Mouse (Mus musculus) heart, embryonic 16.5 days (tissue): Measurements from ENCODE around the gene Cstf1. TPM values are rescaled to one million over a fixed set of nuclear protein-coding genes. Genes with fewer than 3 reads are reported as not detected.

Source experiments
- ATAC-seq: fragments of 200-750 bp; cut with Nextera tagmentation; replicated peaks from 2 replicates; pipeline ENCODE4 v1.8.0; 2017; ENCODE audit warnings: moderate number of reproducible peaks; ENCODE audit not compliant: insufficient read depth, low FRiP score; ENCODE audit errors: extremely low read depth
- H3K27ac ChIP-seq: fragments of 300-500 bp; sonication (generic); 2 replicates; pipeline ENCODE4 v1.5.1; 2014; ENCODE audit warnings: mild to moderate bottlenecking, low read length, control low read depth, moderate library complexity
- H3K27me3 ChIP-seq: fragments of 300-500 bp; sonication (generic); 2 replicates; pipeline ENCODE4 v1.6.1; 2014; ENCODE audit warnings: low read length, mixed read lengths; ENCODE audit not compliant: control insufficient read depth, insufficient read depth
- H3K36me3 ChIP-seq: fragments of 300-500 bp; sonication (generic); 2 replicates; pipeline ENCODE4 v1.6.1; 2014; ENCODE audit not compliant: control insufficient read depth, insufficient read depth
- H3K4me1 ChIP-seq: fragments of 300-500 bp; sonication (generic); 2 replicates; pipeline ENCODE4 v1.6.1; 2014; ENCODE audit warnings: low read length, mixed read lengths; ENCODE audit not compliant: control insufficient read depth, insufficient read depth
- H3K4me2 ChIP-seq: fragments of 300-500 bp; sonication (generic); 2 replicates; pipeline ENCODE4 v1.6.1; 2014; ENCODE audit warnings: low read depth, mild to moderate bottlenecking, control low read depth, low read length
- H3K4me3 ChIP-seq: fragments of 300-500 bp; sonication (generic); 2 replicates; pipeline ENCODE4 v1.5.1; 2014; ENCODE audit warnings: mild to moderate bottlenecking, control low read depth, low read length
- H3K9ac ChIP-seq: fragments of 300-500 bp; sonication (generic); 2 replicates; pipeline ENCODE4 v1.6.1; 2014; ENCODE audit warnings: low read length, control low read depth
- H3K9me3 ChIP-seq: fragments of 300-500 bp; sonication (generic); replicated peaks from 2 replicates; pipeline ENCODE4 v1.6.1; 2016; ENCODE audit warnings: low read length; ENCODE audit not compliant: control insufficient read depth
- WGBS: fragments of 180-500 bp; shearing (Covaris S2); extraction: QIAGEN DNeasy Blood & Tissue Kit; methylation state at CpG from one replicate; pipeline ENCODE4 v1.1.7; 2014; 5-methylcytosine and 5-hydroxymethylcytosine counted together
- polyA plus RNA-seq: library from polyadenylated mRNA; unstranded; fragments of >200 nt; fragmentation: Nextera tagmentation; extraction: Ambion mirVana; gene quantifications from 2 replicates; pipeline ENCODE4 v1.2.1, GENCODE M21; 2015

Gene Cstf1
- polyA plus RNA-seq, 1 experiment from 2014 or later, result 32.2 TPM

- no peak overlapping the region for H3K9ac ChIP-seq
- H3K27ac ChIP-seq, result no peak overlapping the region
- H3K27me3 ChIP-seq, result no peaks in the 10 kb centered on the region
- WGBS, result 58% methylated on average over 5 of the region's 5 CpGs
- peaks cover 12% of the 10 kb centered on the region for H3K4me1 ChIP-seq
- H3K4me3 ChIP-seq, result no peak overlapping the region
- no peaks in the 10 kb centered on the region for H3K9me3 ChIP-seq
- no peaks in the 10 kb centered on the region for H3K36me3 ChIP-seq
- H3K4me2 ChIP-seq, result no peak overlapping the region
- ATAC-seq, result no peak
Measured at GRCm38 (mm10) chr2:172413894-172414293, 43.4 kb downstream of the Cstf1 start.

- peaks cover 12% of the 10 kb centered on the region for H3K4me1 ChIP-seq
- H3K4me2 ChIP-seq, result no peak overlapping the region
- no peaks in the 10 kb centered on the region for H3K27me3 ChIP-seq
- H3K4me3 ChIP-seq, result no peak overlapping the region
- H3K9ac ChIP-seq, result no peak overlapping the region
- WGBS, result 61% methylated on average over 12 of the region's 12 CpGs
- ATAC-seq, result no peak
- no peaks in the 10 kb centered on the region for H3K9me3 ChIP-seq
- H3K36me3 ChIP-seq, result no peaks in the 10 kb centered on the region
- no peak overlapping the region for H3K27ac ChIP-seq
Measured at GRCm38 (mm10) chr2:172416218-172416617, 45.7 kb downstream of the Cstf1 start.

GRCm38 (mm10) chr2:172416876-172417275 lies 46.4 kb downstream of the Cstf1 start:
- Histone ChIP-seq H3K9ac (no peak overlapping the region), H3K9me3 (no peaks in the 10 kb centered on the region), H3K4me1 (peaks cover 12% of the 10 kb centered on the region), H3K27ac (no peak overlapping the region), H3K4me2 (no peak overlapping the region), H3K4me3 (no peak overlapping the region), H3K36me3 (no peaks in the 10 kb centered on the region), H3K27me3 (no peaks in the 10 kb centered on the region)
- WGBS, result 88% methylated on average over 5 of the region's 5 CpGs
- ATAC-seq, result no peak

GRCm38 (mm10) chr2:172418208-172418607 lies 47.7 kb downstream of the Cstf1 start:
- WGBS, result 80% methylated on average over 5 of the region's 5 CpGs
- Histone ChIP-seq H3K9me3 (no peaks in the 10 kb centered on the region), H3K4me2 (no peak overlapping the region), H3K36me3 (no peaks in the 10 kb centered on the region), H3K9ac (no peak overlapping the region), H3K4me3 (no peak overlapping the region), H3K27ac (no peak overlapping the region), H3K4me1 (peaks cover 5% of the 10 kb centered on the region), H3K27me3 (no peaks in the 10 kb centered on the region)
- ATAC-seq, result no peak

- 11% methylated on average over 1 of the region's 1 CpGs for WGBS
- peak; percentile 95 for ATAC-seq
Measured at GRCm38 (mm10) chr2:172430609-172431008, 60.1 kb downstream of the Cstf1 start.

More at GRCm38 (mm10) chr2:172430609-172431008, 60.1 kb downstream of the Cstf1 start:
- H3K9ac ChIP-seq, result no peak overlapping the region
- H3K36me3 ChIP-seq, result no peaks in the 10 kb centered on the region
- H3K9me3 ChIP-seq, result no peaks in the 10 kb centered on the region
- H3K27me3 ChIP-seq, result no peaks in the 10 kb centered on the region
- no peak overlapping the region for H3K4me3 ChIP-seq
- H3K4me2 ChIP-seq, result no peak overlapping the region
- peak overlapping the region; percentile 33 for H3K27ac ChIP-seq
- peaks cover 15% of the 10 kb centered on the region for H3K4me1 ChIP-seq

Other genes starting within 250 kb of the Cstf1 start
- not detected in 2 replicates for gene Mc3r, start 122.2 kb upstream of the Cstf1 start, polyA plus RNA-seq
- gene Fam210b, start 25.1 kb upstream of the Cstf1 start, polyA plus RNA-seq, result 13.3 and 15.0 TPM in 2 replicates
- gene Aurka, start 146 bp upstream of the Cstf1 start, polyA plus RNA-seq, result 88.1 and 92.4 TPM in 2 replicates
- gene Cass4, start 23.1 kb downstream of the Cstf1 start, polyA plus RNA-seq, result 1.0 TPM in 2 replicates
- gene Rtf2, start 69.9 kb downstream of the Cstf1 start, polyA plus RNA-seq, result 53.2 and 60.5 TPM in 2 replicates
- 1.3 and 1.4 TPM in 2 replicates for gene Gcnt7, start 87.9 kb downstream of the Cstf1 start, polyA plus RNA-seq
- gene Fam209, start 101.8 kb downstream of the Cstf1 start, polyA plus RNA-seq, result 0.21 TPM in 1 of 2 replicates, not detected in the other
- 0.15 and 0.22 TPM in 2 replicates for gene Tfap2c, start 178.9 kb downstream of the Cstf1 start, polyA plus RNA-seq